Mouse (Mus musculus) olfactory bulb, adult 2 months (tissue): ENCODE measurements around the gene Apbb2.

ENCODE experiments used
- CTCF ChIP-seq: fragments of 200-500 bp; IDR thresholded peaks from 2 replicates; pipeline ENCODE4 v1.5.1; 2012; ENCODE audit warnings: low read depth, mild to moderate bottlenecking, low read length, moderate library complexity; ENCODE audit not compliant: insufficient read depth
- POLR2A ChIP-seq: fragments of 200-500 bp; IDR thresholded peaks from 2 replicates; pipeline ENCODE4 v1.6.1; 2012; ENCODE audit warnings: mild to moderate bottlenecking, low read depth, low read length, moderate library complexity; ENCODE audit not compliant: insufficient read depth

GRCm38 (mm10) chr5:66391771-66392170 lies 226.8 kb downstream of the Apbb2 start:
- no peak for TF ChIP-seq POLR2A
- TF ChIP-seq CTCF, result no peak
